Mouse (Mus musculus): ENCODE measurements around the gene Fpr2. TPM values are rescaled to one million over a fixed set of nuclear protein-coding genes. Genes with fewer than 3 reads are reported as not detected.
A peak's percentile ranks its signal among the peaks of the same experiment; 100 is the strongest.
"Not testable (repeated sequence)": the region's sequence is repeated elsewhere in the genome, so short reads cannot be mapped to it uniquely, and the experiment has no call there.

Gene Fpr2
- polyA plus RNA-seq, 1 experiment, result not detected

DNA sequence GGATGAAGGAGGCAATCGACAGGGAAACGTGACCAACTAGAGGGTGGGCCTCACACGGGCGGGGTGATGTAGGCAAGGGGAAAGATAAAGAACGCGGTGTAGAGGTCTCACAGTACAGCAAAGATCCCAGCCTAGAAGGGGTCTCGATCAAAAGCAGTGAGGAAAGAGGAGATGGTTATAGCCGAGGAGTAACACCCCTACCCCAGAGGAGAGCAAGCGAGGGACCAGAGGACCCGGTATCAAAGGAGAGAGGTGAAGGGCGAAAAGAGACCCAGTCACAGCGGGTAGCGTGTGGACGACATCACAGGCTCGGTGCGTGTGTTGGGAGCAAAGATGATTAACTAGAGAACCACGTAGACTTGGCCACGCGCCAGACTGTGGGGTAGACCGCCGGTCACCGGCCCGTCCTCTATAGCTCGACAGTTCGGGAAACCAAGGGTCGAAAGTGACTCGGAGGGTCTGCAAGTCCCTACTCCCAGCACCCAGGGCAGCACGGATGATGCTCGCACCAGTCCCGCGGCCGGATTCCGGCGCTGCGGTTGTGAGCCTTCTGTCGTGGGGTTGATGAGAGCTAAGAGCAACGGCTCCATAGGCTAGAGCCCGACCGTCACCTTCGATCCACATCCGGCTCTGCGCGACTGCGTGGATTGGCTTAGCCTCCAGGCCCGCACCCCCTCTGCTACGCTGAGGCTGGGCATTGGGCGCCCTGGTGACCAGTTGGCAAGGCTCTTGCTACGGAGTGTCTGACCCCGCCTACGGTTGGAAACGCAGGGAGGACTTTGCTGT lies 22.2 kb downstream of the Fpr2 start:
- Histone ChIP-seq H3K36me3 (ENCODE audit: control insufficient read depth) (no peaks in the 10 kb centered on the region), H3K27me3 (ENCODE audit: control insufficient read depth) (peaks cover 8% of the 10 kb centered on the region), H3K9me3 (ENCODE audit: control insufficient read depth, low read length) (peaks cover 16% of the 10 kb centered on the region), H3K4me3 (replicated peaks) (peak overlapping the region; percentile 30), H3K4me1 (ENCODE audit: control insufficient read depth) (no peaks in the 10 kb centered on the region)
- TF ChIP-seq GATA1 (IDR thresholded peaks at IDR 0.05; ENCODE audit: low read length), result no peak
- TF ChIP-seq TAL1 (IDR thresholded peaks at IDR 0.05; ENCODE audit: low read length), result no peak

DNA sequence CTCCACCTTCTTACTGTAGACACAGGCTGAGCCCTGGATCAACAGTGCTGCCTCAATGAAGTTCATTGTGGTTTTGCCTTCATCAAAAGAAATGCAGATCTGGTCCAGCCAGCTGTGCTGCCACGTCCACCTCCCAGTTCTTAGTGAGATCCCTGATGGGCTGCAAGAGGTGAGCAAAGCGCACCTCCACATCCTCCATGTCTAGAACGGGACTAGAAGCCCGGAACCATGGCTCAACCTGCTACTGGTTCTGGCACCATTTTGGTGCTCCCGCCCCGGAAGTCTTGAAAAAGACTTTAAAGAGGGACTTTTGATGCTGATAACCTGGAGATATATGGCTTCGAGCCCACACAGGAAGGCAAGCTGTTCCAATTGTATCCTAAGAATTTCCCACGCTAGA lies 25.0 kb downstream of the Fpr2 start:
- not testable (repeated sequence) for H3K4me1 ChIP-seq (ENCODE audit: control insufficient read depth); H3K36me3 ChIP-seq (ENCODE audit: control insufficient read depth); H3K4me3 ChIP-seq (replicated peaks); H3K27me3 ChIP-seq (ENCODE audit: control insufficient read depth)
- H3K9me3 ChIP-seq (ENCODE audit: control insufficient read depth, low read length), result peaks cover 16% of the 10 kb centered on the region

GRCm38 (mm10) chr17:17917376-17917775 lies 29.8 kb downstream of the Fpr2 start:
- Histone ChIP-seq H3K27me3 (ENCODE audit: control insufficient read depth) (no peaks in the 10 kb centered on the region), H3K36me3 (ENCODE audit: control insufficient read depth) (no peaks in the 10 kb centered on the region), H3K4me1 (ENCODE audit: control insufficient read depth) (no peaks in the 10 kb centered on the region), H3K9me3 (ENCODE audit: control insufficient read depth, low read length) (no peaks in the 10 kb centered on the region), H3K4me3 (replicated peaks) (no peak overlapping the region)
- TF ChIP-seq GATA1 (IDR thresholded peaks at IDR 0.05; ENCODE audit: low read length) (no peak), TAL1 (IDR thresholded peaks at IDR 0.05; ENCODE audit: low read length) (no peak)

GRCm38 (mm10) chr17:17917782-17918181 lies 30.2 kb downstream of the Fpr2 start:
- no peaks in the 10 kb centered on the region for H3K4me1 ChIP-seq (ENCODE audit: control insufficient read depth)
- TF ChIP-seq GATA1 (IDR thresholded peaks at IDR 0.05; ENCODE audit: low read length) (no peak), TAL1 (IDR thresholded peaks at IDR 0.05; ENCODE audit: low read length) (no peak)
- H3K9me3 ChIP-seq (ENCODE audit: control insufficient read depth, low read length), result no peaks in the 10 kb centered on the region
- H3K27me3 ChIP-seq (ENCODE audit: control insufficient read depth), result no peaks in the 10 kb centered on the region
- H3K36me3 ChIP-seq (ENCODE audit: control insufficient read depth), result no peaks in the 10 kb centered on the region
- no peak overlapping the region for H3K4me3 ChIP-seq (replicated peaks)

Other genes with a start within 250 kb of the Fpr2 start
- not detected in 2 replicates for gene Vmn2r90, start 184.1 kb upstream of the Fpr2 start, polyA plus RNA-seq (2012)
- gene Spaca6, start 60.7 kb upstream of the Fpr2 start, polyA plus RNA-seq (2012), result 0.18 TPM in 1 of 2 replicates, not detected in the other
- not detected in 2 replicates for gene Has1, start 32.6 kb upstream of the Fpr2 start, polyA plus RNA-seq (2012)
- 0.03 TPM in 1 of 2 replicates, not detected in the other for gene Fpr1, start 3.9 kb upstream of the Fpr2 start, polyA plus RNA-seq (2012)
- gene Fpr3, start within 50 bp of the Fpr2 start, polyA plus RNA-seq (2012), result not detected in 2 replicates
- not detected in 2 replicates for gene Fpr-rs4, start 133.9 kb downstream of the Fpr2 start, polyA plus RNA-seq (2012)
- not detected in 2 replicates for gene Vmn2r124, start 161.6 kb downstream of the Fpr2 start, polyA plus RNA-seq (2012)
- gene Vmn2r91, start 197.2 kb downstream of the Fpr2 start, polyA plus RNA-seq (2012), result 0.04 TPM in 1 of 2 replicates, not detected in the other